Mouse (Mus musculus): ENCODE data around the gene Foxd1. TPM values are rescaled to one million over a fixed set of nuclear protein-coding genes. Genes with fewer than 3 reads are reported as not detected.

The Foxd1 gene
- polyA plus RNA-seq (2015; fragmentation: Nextera tagmentation; extraction: Ambion mirVana): 0.43 and 0.75 TPM in 2 replicates

DNA sequence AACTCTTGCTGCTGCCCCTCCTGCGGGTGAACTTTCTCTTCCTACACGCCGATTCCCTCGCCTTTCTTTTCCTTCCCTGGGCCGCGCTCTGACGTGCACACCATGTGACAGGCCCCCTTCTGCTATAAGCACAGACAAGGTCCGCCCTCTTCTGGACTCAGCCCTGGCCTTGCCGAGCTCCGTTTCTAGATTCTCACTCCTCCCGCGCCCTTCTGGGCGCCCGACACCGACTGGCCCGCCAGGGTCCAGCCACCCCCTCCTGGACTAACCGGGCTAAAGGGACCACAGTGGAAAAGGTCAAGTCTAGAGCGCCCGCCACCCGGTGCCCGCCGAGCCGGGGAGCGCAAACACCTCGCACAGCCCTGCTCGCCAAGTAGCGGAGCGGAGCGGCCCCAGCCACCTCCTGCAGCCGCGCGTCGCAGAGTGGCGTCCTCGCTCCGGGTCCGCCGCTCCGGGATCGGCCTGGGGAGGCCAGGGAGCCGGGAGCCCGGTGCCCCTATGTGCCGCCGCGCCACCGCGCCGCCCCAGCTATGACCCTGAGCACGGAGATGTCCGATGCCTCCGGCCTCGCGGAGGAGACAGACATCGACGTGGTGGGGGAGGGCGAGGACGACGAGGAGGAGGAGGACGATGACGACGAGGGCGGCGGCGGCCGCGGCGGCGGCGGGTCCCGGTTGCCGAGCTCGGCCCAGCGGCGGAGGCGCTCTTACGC, at the start of gene Foxd1:
Gene Foxd1, plus strand, starts transcription at position 153 of the 712 bp plus-strand sequence.
- WGBS: under 1% methylated on average over 61 of the region's 76 CpGs
- no peaks in the 10 kb centered on the region for H3K36me3 ChIP-seq (ENCODE audit: control insufficient read depth, insufficient read depth, low read length)

DNA sequence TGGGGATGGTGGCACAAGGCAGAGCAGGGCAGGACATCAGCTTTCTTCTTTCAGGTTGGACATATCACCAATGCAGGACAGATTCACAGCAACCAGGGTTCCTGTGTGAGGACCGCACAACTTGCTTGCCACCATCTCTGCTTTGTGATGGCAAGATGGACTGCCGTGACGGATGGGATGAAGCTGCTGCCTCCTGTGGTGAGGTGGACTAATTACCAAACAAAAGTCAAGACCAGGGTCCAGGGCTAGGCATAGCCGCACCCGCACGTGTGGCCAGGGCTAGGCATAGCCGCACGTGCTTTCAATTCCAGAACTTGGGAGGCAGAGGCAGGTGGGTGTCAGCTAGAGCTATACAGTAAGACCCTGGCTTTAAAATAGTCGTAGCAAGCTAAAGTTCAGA, 48.8 kb upstream of the Foxd1 start:
- ATAC-seq: no peak
- Histone ChIP-seq H3K4me1 (ENCODE audit: control insufficient read depth, insufficient read depth, low read depth, low read length) (no peaks in the 10 kb centered on the region), H3K4me3 (ENCODE audit: low read length) (no peak overlapping the region), H3K4me2 (ENCODE audit: low read length) (no peak overlapping the region), H3K27me3 (replicated peaks; ENCODE audit: control insufficient read depth, insufficient read depth, low read length) (no peaks in the 10 kb centered on the region), H3K9ac (ENCODE audit: low read depth, low read length) (no peak overlapping the region), H3K36me3 (ENCODE audit: control insufficient read depth, insufficient read depth, low read length) (peaks cover 10% of the 10 kb centered on the region), H3K9me3 (ENCODE audit: control insufficient read depth, low read length) (no peaks in the 10 kb centered on the region), H3K27ac (ENCODE audit: low read depth, low read length) (no peak overlapping the region)
- 81% methylated on average over 9 of the region's 9 CpGs for WGBS

More for the DNA sequence above, at the start of gene Foxd1:
- H3K9ac ChIP-seq (ENCODE audit: low read depth, low read length): no peak within 1 kb of the TSS; the same call in none of the 2 replicates
- ATAC-seq: peak; percentile 75
- peaks cover 57% of the 10 kb centered on the region for H3K27me3 ChIP-seq (replicated peaks; ENCODE audit: control insufficient read depth, insufficient read depth, low read length)
- H3K4me2 ChIP-seq (ENCODE audit: low read length): peak within 1 kb of the TSS; percentile 57
- H3K27ac ChIP-seq (ENCODE audit: low read depth, low read length): no peak within 1 kb of the TSS; the same call in 1 of the 2 replicates
- peaks cover 17% of the 10 kb centered on the region for H3K4me1 ChIP-seq (ENCODE audit: control insufficient read depth, insufficient read depth, low read depth, low read length)
- H3K9me3 ChIP-seq (ENCODE audit: control insufficient read depth, low read length): no peaks in the 10 kb centered on the region
- peak within 1 kb of the TSS; percentile 42 for H3K4me3 ChIP-seq (ENCODE audit: low read length)

DNA sequence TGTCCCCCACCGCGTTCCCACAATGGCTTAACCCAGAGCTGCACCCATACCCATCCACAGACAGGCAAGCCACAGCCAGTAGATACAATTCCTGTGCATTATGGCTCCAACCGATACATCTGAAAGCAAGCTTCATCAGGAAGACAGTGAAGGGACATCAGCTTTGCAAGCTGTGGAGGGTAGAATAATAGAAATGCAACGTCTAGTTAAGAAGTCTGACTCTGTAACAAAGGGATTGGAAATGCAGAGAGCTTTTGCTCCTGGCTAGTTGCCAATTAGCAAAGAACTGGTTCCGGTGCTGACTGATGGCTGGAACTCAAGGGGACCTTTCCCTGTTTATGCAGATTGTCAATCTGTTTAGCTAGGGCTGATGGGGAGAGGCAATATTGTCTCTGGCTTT, 47.6 kb upstream of the Foxd1 start:
- H3K4me2 ChIP-seq (ENCODE audit: low read length): no peak overlapping the region
- H3K36me3 ChIP-seq (ENCODE audit: control insufficient read depth, insufficient read depth, low read length): peaks cover 21% of the 10 kb centered on the region
- H3K4me3 ChIP-seq (ENCODE audit: low read length): no peak overlapping the region
- no peaks in the 10 kb centered on the region for H3K9me3 ChIP-seq (ENCODE audit: control insufficient read depth, low read length)
- no peak for ATAC-seq
- no peak overlapping the region for H3K27ac ChIP-seq (ENCODE audit: low read depth, low read length)
- no peaks in the 10 kb centered on the region for H3K4me1 ChIP-seq (ENCODE audit: control insufficient read depth, insufficient read depth, low read depth, low read length)
- 28% methylated on average over 5 of the region's 5 CpGs for WGBS
- no peak overlapping the region for H3K9ac ChIP-seq (ENCODE audit: low read depth, low read length)
- no peaks in the 10 kb centered on the region for H3K27me3 ChIP-seq (replicated peaks; ENCODE audit: control insufficient read depth, insufficient read depth, low read length)

DNA sequence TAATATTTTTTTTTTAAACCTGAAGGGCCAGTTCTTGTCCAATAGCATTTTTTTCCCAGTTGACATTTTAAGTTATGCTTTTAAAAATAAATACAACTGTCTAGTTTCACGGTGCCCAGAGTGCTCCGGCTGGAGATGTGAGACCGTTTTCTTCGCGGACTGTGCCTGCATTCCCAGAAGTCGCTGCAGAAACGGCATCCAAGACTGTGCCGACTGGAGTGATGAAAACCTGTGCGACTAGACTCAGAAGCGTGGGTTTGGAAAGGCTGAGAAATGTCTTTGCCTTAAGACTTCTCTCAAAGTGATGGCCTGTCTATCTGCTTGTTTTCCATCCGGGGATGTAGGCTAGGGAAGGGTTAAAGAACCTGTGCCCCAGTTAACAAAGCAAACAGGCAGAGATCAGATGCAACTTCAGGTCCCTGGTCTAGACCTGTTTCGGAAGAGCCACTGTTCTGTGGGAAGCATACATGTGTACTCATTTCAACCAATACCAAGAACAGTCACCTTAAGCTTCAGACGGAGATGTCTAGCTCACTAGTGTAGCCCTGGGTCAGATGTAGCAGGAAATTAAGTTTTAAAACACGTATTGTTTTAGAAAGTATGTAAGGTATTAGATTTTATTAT, 47.1 kb upstream of the Foxd1 start:
- Histone ChIP-seq H3K4me1 (ENCODE audit: control insufficient read depth, insufficient read depth, low read depth, low read length) (no peaks in the 10 kb centered on the region), H3K36me3 (ENCODE audit: control insufficient read depth, insufficient read depth, low read length) (peaks cover 25% of the 10 kb centered on the region), H3K4me2 (ENCODE audit: low read length) (no peak overlapping the region), H3K4me3 (ENCODE audit: low read length) (no peak overlapping the region), H3K9me3 (ENCODE audit: control insufficient read depth, low read length) (no peaks in the 10 kb centered on the region), H3K27me3 (replicated peaks; ENCODE audit: control insufficient read depth, insufficient read depth, low read length) (no peaks in the 10 kb centered on the region), H3K9ac (ENCODE audit: low read depth, low read length) (no peak overlapping the region), H3K27ac (ENCODE audit: low read depth, low read length) (peak overlapping the region; percentile 13; the same call in 1 of the 2 replicates)
- 46% methylated on average over 14 of the region's 14 CpGs for WGBS
- no peak for ATAC-seq

DNA sequence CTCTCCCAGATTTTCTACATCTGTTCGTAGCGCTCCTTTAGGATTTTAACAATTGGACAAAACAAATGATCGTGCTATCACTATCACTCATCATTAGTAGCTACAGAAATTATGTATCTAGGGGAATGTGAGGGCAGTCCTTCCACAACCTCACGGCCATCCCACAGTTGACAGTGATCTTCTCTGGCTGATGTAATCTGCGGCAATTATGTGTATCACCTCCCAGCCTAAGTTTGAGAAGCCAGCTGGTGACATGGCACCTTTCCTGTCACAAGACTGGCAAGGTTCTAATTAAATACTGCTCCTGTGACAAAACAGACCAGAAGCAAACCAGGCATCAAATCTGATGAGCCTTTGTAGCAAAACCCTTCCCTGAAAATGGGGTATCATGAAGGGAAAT, 46.0 kb upstream of the Foxd1 start:
- H3K4me1 ChIP-seq (ENCODE audit: control insufficient read depth, insufficient read depth, low read depth, low read length): no peaks in the 10 kb centered on the region
- no peak overlapping the region for H3K4me3 ChIP-seq (ENCODE audit: low read length)
- no peak for ATAC-seq
- peaks cover 32% of the 10 kb centered on the region for H3K36me3 ChIP-seq (ENCODE audit: control insufficient read depth, insufficient read depth, low read length)
- no peaks in the 10 kb centered on the region for H3K9me3 ChIP-seq (ENCODE audit: control insufficient read depth, low read length)
- H3K9ac ChIP-seq (ENCODE audit: low read depth, low read length): no peak overlapping the region
- 81% methylated on average over 5 of the region's 5 CpGs for WGBS
- no peak overlapping the region for H3K4me2 ChIP-seq (ENCODE audit: low read length)
- no peak overlapping the region for H3K27ac ChIP-seq (ENCODE audit: low read depth, low read length)
- no peaks in the 10 kb centered on the region for H3K27me3 ChIP-seq (replicated peaks; ENCODE audit: control insufficient read depth, insufficient read depth, low read length)

DNA sequence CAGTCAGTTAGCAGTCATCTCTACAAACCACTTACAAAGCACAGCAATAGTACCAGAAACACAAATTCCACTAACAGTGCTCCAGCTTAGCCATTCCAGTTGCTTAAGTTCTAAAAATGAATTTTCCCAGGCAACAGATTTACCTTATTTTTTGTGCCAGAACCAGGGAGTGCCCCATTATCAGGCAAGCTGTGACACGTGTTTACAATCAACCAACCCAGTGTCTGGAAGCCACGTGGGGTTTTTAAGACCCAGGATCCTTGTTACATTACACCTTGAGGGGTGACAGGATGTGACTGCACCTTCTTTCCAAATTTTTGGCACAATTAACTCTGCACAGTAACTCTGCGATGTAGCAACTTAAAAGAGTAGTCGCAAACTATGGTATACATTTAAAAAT, 45.3 kb upstream of the Foxd1 start:
- WGBS: 86% methylated on average over 4 of the region's 4 CpGs
- Histone ChIP-seq H3K27ac (ENCODE audit: low read depth, low read length) (no peak overlapping the region), H3K36me3 (ENCODE audit: control insufficient read depth, insufficient read depth, low read length) (peaks cover 36% of the 10 kb centered on the region), H3K4me3 (ENCODE audit: low read length) (no peak overlapping the region), H3K4me2 (ENCODE audit: low read length) (no peak overlapping the region), H3K27me3 (replicated peaks; ENCODE audit: control insufficient read depth, insufficient read depth, low read length) (no peaks in the 10 kb centered on the region), H3K9ac (ENCODE audit: low read depth, low read length) (no peak overlapping the region), H3K9me3 (ENCODE audit: control insufficient read depth, low read length) (no peaks in the 10 kb centered on the region), H3K4me1 (ENCODE audit: control insufficient read depth, insufficient read depth, low read depth, low read length) (no peaks in the 10 kb centered on the region)
- no peak for ATAC-seq

DNA sequence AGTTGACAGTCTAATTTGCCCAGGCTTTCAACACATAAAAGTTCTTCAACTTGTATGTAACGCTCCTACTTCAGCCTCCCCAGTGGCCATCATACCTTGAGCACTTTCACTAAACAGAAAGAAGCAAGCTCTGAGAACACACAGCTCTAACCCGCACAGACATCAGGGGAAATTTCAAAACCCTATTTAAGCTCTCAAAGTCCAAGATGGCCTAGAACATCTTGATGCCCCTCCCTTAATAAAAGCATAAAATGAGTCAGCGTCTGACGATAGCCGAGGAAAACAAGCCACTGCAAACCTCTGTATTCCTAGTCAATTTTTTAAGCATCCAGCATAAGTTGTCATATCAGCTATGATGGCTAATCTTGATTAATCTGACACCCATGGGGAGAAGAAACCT, 42.4 kb upstream of the Foxd1 start:
- no peak overlapping the region for H3K4me2 ChIP-seq (ENCODE audit: low read length)
- peaks cover 15% of the 10 kb centered on the region for H3K4me1 ChIP-seq (ENCODE audit: control insufficient read depth, insufficient read depth, low read depth, low read length)
- H3K4me3 ChIP-seq (ENCODE audit: low read length): no peak overlapping the region
- no peak for ATAC-seq
- no peaks in the 10 kb centered on the region for H3K27me3 ChIP-seq (replicated peaks; ENCODE audit: control insufficient read depth, insufficient read depth, low read length)
- H3K36me3 ChIP-seq (ENCODE audit: control insufficient read depth, insufficient read depth, low read length): peaks cover 36% of the 10 kb centered on the region
- no peaks in the 10 kb centered on the region for H3K9me3 ChIP-seq (ENCODE audit: control insufficient read depth, low read length)
- H3K27ac ChIP-seq (ENCODE audit: low read depth, low read length): no peak overlapping the region
- 91% methylated on average over 5 of the region's 5 CpGs for WGBS
- H3K9ac ChIP-seq (ENCODE audit: low read depth, low read length): no peak overlapping the region

DNA sequence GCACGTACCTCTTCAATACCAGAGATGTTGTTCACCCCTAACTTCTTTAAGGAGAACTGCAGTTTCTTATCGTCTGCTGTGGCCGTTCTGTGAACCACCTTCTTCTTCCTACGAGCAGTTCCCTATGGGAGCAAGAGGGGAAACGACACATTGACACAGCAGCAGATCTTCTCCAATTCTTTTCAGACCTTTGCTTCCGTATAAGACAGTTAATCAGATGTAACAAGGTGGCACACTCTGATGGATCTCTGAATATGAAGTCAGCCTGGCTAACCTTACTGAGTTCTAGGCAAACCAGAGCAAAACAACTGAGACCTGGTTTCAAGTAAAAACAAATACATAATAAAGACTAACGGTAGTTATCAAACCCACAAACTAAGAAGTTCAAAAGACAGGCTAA, 40.4 kb upstream of the Foxd1 start:
- ATAC-seq: no peak

DNA sequence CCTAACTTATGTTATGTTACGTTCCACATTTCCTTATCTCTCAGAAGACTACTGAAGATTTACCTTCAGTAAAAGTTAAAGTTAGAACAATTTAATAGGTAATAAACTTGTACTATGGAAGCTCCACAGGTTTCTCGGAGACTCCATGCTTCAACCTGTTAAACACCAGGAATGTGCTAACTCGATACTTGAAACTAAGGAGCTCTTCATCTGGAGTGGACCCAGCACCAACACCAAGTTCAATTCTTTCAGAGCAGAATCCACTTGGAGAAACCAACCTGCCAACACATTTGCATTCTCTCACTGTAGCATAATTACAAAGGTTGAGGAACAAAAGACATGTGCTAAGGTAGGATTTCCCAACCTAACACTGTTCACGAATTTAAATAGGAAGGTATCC, 38.9 kb upstream of the Foxd1 start:
- H3K4me1 ChIP-seq (ENCODE audit: control insufficient read depth, insufficient read depth, low read depth, low read length): peaks cover 19% of the 10 kb centered on the region
- peaks cover 27% of the 10 kb centered on the region for H3K36me3 ChIP-seq (ENCODE audit: control insufficient read depth, insufficient read depth, low read length)
- H3K4me2 ChIP-seq (ENCODE audit: low read length): peak overlapping the region; percentile 19; the same call in 1 of the 2 replicates
- H3K27ac ChIP-seq (ENCODE audit: low read depth, low read length): no peak overlapping the region
- ATAC-seq: no peak
- no peaks in the 10 kb centered on the region for H3K9me3 ChIP-seq (ENCODE audit: control insufficient read depth, low read length)
- no peaks in the 10 kb centered on the region for H3K27me3 ChIP-seq (replicated peaks; ENCODE audit: control insufficient read depth, insufficient read depth, low read length)
- no peak overlapping the region for H3K4me3 ChIP-seq (ENCODE audit: low read length)
- H3K9ac ChIP-seq (ENCODE audit: low read depth, low read length): no peak overlapping the region
- WGBS: 78% methylated on average over 4 of the region's 4 CpGs

More for the DNA sequence above, 40.4 kb upstream of the Foxd1 start:
- 71% methylated on average over 7 of the region's 7 CpGs for WGBS
- H3K4me1 ChIP-seq (ENCODE audit: control insufficient read depth, insufficient read depth, low read depth, low read length): peaks cover 19% of the 10 kb centered on the region
- no peaks in the 10 kb centered on the region for H3K9me3 ChIP-seq (ENCODE audit: control insufficient read depth, low read length)
- H3K27ac ChIP-seq (ENCODE audit: low read depth, low read length): no peak overlapping the region
- H3K36me3 ChIP-seq (ENCODE audit: control insufficient read depth, insufficient read depth, low read length): peaks cover 36% of the 10 kb centered on the region
- H3K4me2 ChIP-seq (ENCODE audit: low read length): no peak overlapping the region
- no peak overlapping the region for H3K9ac ChIP-seq (ENCODE audit: low read depth, low read length)
- H3K27me3 ChIP-seq (replicated peaks; ENCODE audit: control insufficient read depth, insufficient read depth, low read length): no peaks in the 10 kb centered on the region
- no peak overlapping the region for H3K4me3 ChIP-seq (ENCODE audit: low read length)
